ENCODE assay signal across 29 mouse cellular contexts in the genomic region with DNA sequence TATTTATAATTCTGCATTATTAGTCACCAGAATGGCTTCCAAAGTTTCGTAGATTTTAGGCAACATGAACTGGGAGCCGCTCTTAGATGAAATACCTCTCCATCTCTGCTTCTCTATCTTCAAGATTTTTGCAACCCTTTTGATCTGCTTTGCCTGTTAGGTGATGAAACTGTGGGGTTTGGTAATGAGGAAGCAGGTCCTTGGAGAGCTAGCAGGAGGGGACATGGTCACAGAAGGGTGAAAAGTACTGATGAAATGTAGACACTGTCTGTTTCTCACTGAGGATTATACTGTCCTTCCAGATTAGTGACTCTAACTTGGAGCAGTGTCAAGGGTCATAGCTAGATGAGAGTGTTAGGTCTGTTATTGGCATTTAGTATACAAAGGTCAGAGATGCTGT. TPM values are rescaled to one million over a fixed set of nuclear protein-coding genes. Genes with fewer than 3 reads are reported as not detected.
DNase-seq lines count a peak whose midpoint lies in the region; ATAC-seq and TF ChIP-seq lines count a peak whose summit lies in the region.
"Had no signal": no experiment of that assay in that cellular context is flagged by ENCODE, and none has a peak within 500 bp of the region (broad histone marks: within the 10 kb centered on the region; RNA-seq: fewer than 3 reads in every experiment).

No protein-coding gene starts in this region.

- peaks cover 2 to 5% of the 10 kb centered on the region in 2 experiments; a peak in 3 of 4 replicates for H3K4me1 ChIP-seq in MEL (ENCODE audit: control insufficient read depth in 1 of 2, insufficient read depth in 2 of 2, low read length in 2 of 2)
- H3K4me1 ChIP-seq: embryonic facial prominence, embryonic 13.5 days; forebrain, embryonic 10.5 days; forebrain, embryonic 15.5 days; heart, embryonic 13.5 days; limb, embryonic 13.5 days; midbrain, embryonic 10.5 days; neural tube, embryonic 15.5 days had no signal

- H3K9me3 ChIP-seq in MEL (replicated peaks; ENCODE audit: insufficient read depth, low read length), result no peaks in the 10 kb centered on the region
- H3K9me3 ChIP-seq: embryonic facial prominence, embryonic 13.5 days; forebrain, embryonic 15.5 days; heart, embryonic 13.5 days; limb, embryonic 13.5 days; midbrain, embryonic 10.5 days; neural tube, embryonic 15.5 days had no signal

- TF ChIP-seq EP300 in MEL (IDR thresholded peaks at IDR 0.05; ENCODE audit: low read depth in 1 of 2, low read length in 2 of 2), result no peak

- H3K36me3 ChIP-seq in MEL (ENCODE audit: control insufficient read depth in 1 of 2, insufficient read depth in 2 of 2, low read length in 2 of 2), result peaks cover 0 to 10% of the 10 kb centered on the region in 2 experiments; a peak in 2 of 4 replicates
- H3K36me3 ChIP-seq in macrophage (ENCODE audit: inconsistent target), result no peaks in the 10 kb centered on the region
- H3K36me3 ChIP-seq: embryonic facial prominence, embryonic 13.5 days; forebrain, embryonic 10.5 days; forebrain, embryonic 15.5 days; heart, embryonic 13.5 days; limb, embryonic 13.5 days; midbrain, embryonic 10.5 days; neural tube, embryonic 15.5 days had no signal

- intact Hi-C loops in left cerebral cortex, adult 2 months (cut with DNase I), result no loop called here
- intact Hi-C loops in left cerebral cortex, postnatal 36 days (cut with DNase I), result no loop called here

- no peak for TF ChIP-seq POLR2A in MEL (IDR thresholded peaks at IDR 0.05; ENCODE audit: control insufficient read depth in 1 of 2, insufficient read depth in 1 of 2, low read depth in 1 of 2, low read length in 2 of 2, poor library complexity in 1 of 2)

- DNase-seq in heart, adult 11 months, result peak; percentile 39
- no peak for DNase-seq in heart, adult 8-10 months (ENCODE audit: low spot score)
- DNase-seq in MEL (ENCODE audit: low read depth, low spot score), result peak; percentile 22
- DNase-seq in left cerebral cortex, adult 2 months (ENCODE audit: extremely low spot score in 1 of 2, low spot score in 2 of 2), result no peak
- DNase-seq in left cerebral cortex, adult 18-20 months (ENCODE audit: low spot score in 2 of 2), result no peak
- no peak for DNase-seq in left cerebral cortex, postnatal 36 days (ENCODE audit: low spot score in 2 of 2)
- DNase-seq: adrenal gland, adult 2 months; cerebellum, adult 9-10 months; gastrocnemius, postnatal 25 days; heart, adult 2 months; heart, postnatal 14 days; kidney, adult 8-10 months; kidney, postnatal 4 days; lung, postnatal 4 days; spleen, adult 18-20 months had no signal

- peak; percentile 49; the same call in 1 of the 2 replicates for ATAC-seq in neutrophil, adult 5-6 weeks (ENCODE audit: extremely low read depth, insufficient number of reproducible peaks, low FRiP score, poor library complexity, severe bottlenecking)
- ATAC-seq: activated CD4-positive, CD25-positive, alpha-beta regulatory T cell, adult 4 months; CD4-positive, CD25-positive, alpha-beta regulatory T cell, adult 4 months; forebrain, embryonic 15.5 days; hindbrain, postnatal 0 days; intestine, embryonic 16.5 days had no signal

- WGBS in macrophage (ENCODE audit: missing documents), result 38% methylated on average over 2 of the region's 2 CpGs

- no peak overlapping the region for H3K9ac ChIP-seq in MEL (ENCODE audit: control insufficient read depth, low read depth, low read length, poor library complexity, severe bottlenecking)
- H3K9ac ChIP-seq: embryonic facial prominence, embryonic 13.5 days; forebrain, embryonic 15.5 days; heart, embryonic 13.5 days; limb, embryonic 13.5 days; neural tube, embryonic 15.5 days had no signal

- no peaks in the 10 kb centered on the region for H3K79me2 ChIP-seq in MEL (ENCODE audit: control insufficient read depth, insufficient read depth, low read length, poor library complexity)
- H3K79me2 ChIP-seq in macrophage (ENCODE audit: inconsistent target), result no peaks in the 10 kb centered on the region

- no peaks in the 10 kb centered on the region for H3K27me3 ChIP-seq in MEL (ENCODE audit: control insufficient read depth in 1 of 2, insufficient read depth in 2 of 2, low read length in 2 of 2)
- H3K27me3 ChIP-seq: embryonic facial prominence, embryonic 13.5 days; forebrain, embryonic 15.5 days; heart, embryonic 13.5 days; limb, embryonic 13.5 days; neural tube, embryonic 15.5 days had no signal

- no peak for TF ChIP-seq CTCF in MEL (IDR thresholded peaks at IDR 0.05 in 2 of 3, conservative IDR thresholded peaks at IDR 0.05 in 1 of 3; ENCODE audit: control insufficient read depth in 1 of 3, insufficient read depth in 1 of 3, low read depth in 2 of 3, low read length in 3 of 3, poor library complexity in 1 of 3, severe bottlenecking in 1 of 3)
- TF ChIP-seq CTCF in left cerebral cortex, adult 2 months (IDR thresholded peaks at IDR 0.05), result no peak

- TF ChIP-seq RAD21 in MEL (IDR thresholded peaks at IDR 0.05; ENCODE audit: low read depth, low read length), result no peak

- H3K27ac ChIP-seq in MEL (ENCODE audit: control insufficient read depth, low read depth, low read length), result no peak overlapping the region
- peak overlapping the region; percentile 45 for H3K27ac ChIP-seq in macrophage
- H3K27ac ChIP-seq in left cerebral cortex, adult 2 months, result no peak overlapping the region
- H3K27ac ChIP-seq: embryonic facial prominence, embryonic 13.5 days; forebrain, embryonic 10.5 days; forebrain, embryonic 15.5 days; heart, adult 2 months; heart, embryonic 13.5 days; hindbrain, postnatal 0 days; kidney, postnatal 0 days; limb, embryonic 13.5 days; midbrain, embryonic 10.5 days; neural tube, embryonic 15.5 days had no signal

- H3K4me3 ChIP-seq in MEL (ENCODE audit: control insufficient read depth in 1 of 2, insufficient read depth in 1 of 2, low read depth in 2 of 2, low read length in 2 of 2), result no peak overlapping the region
- no peak overlapping the region for H3K4me3 ChIP-seq in macrophage (ENCODE audit: inconsistent target)
- H3K4me3 ChIP-seq in left cerebral cortex, adult 2 months, result no peak overlapping the region
- H3K4me3 ChIP-seq: embryonic facial prominence, embryonic 13.5 days; forebrain, embryonic 10.5 days; forebrain, embryonic 15.5 days; heart, adult 2 months; heart, embryonic 13.5 days; limb, embryonic 13.5 days; midbrain, embryonic 10.5 days; neural tube, embryonic 15.5 days had no signal

TF ChIP-seq in MEL, 35 proteins besides CTCF, POLR2A, EP300 and RAD21:
- no peak for TF ChIP-seq CHD1 (IDR thresholded peaks at IDR 0.05; ENCODE audit: low read depth, low read length)
- TF ChIP-seq ELF1 (IDR thresholded peaks at IDR 0.05; ENCODE audit: low read depth, low read length), result no peak
- TF ChIP-seq ZKSCAN1 (IDR thresholded peaks at IDR 0.05; ENCODE audit: low read depth, low read length), result no peak
- no peak for TF ChIP-seq CHD2 (IDR thresholded peaks at IDR 0.05; ENCODE audit: low read length)
- no peak for TF ChIP-seq TAL1 (IDR thresholded peaks at IDR 0.05; ENCODE audit: low read length)
- no peak for TF ChIP-seq BHLHE40 (IDR thresholded peaks at IDR 0.05; ENCODE audit: borderline replicate concordance, low read depth, low read length)
- no peak for TF ChIP-seq MYB (IDR thresholded peaks at IDR 0.05; ENCODE audit: low read depth, low read length)
- no peak for TF ChIP-seq MXI1 (IDR thresholded peaks at IDR 0.05; ENCODE audit: low read depth, low read length)
- TF ChIP-seq ZC3H11A (IDR thresholded peaks at IDR 0.05; ENCODE audit: low read depth, low read length), result no peak
- no peak for TF ChIP-seq GATA1 (IDR thresholded peaks at IDR 0.05; ENCODE audit: low read depth, low read length)
- TF ChIP-seq KAT2A (conservative IDR thresholded peaks at IDR 0.05; ENCODE audit: low read depth, low read length), result no peak
- TF ChIP-seq MAX (IDR thresholded peaks at IDR 0.05; ENCODE audit: low read length), result no peak
- no peak for TF ChIP-seq HCFC1 (IDR thresholded peaks at IDR 0.05; ENCODE audit: low read depth, low read length)
- TF ChIP-seq GABPA (IDR thresholded peaks at IDR 0.05; ENCODE audit: low read depth, low read length), result no peak

RNA-seq across cellular contexts. Expression of gene Rel, which starts 50.9 kb away (rescaled TPM):
- total RNA-seq in heart, adult 8-10 months (2022), result 1 to 10 TPM; 6.3 to 8.5 (median 7.3) TPM
- total RNA-seq in MEL (2012; rRNA removed), result 0.42 and 1.2 TPM in 2 replicates
- polyA plus RNA-seq in MEL (2012; ENCODE audit: insufficient read depth in 1 of 2, insufficient read length in 2 of 2, low read depth in 1 of 2, low replicate concordance in 2 of 2, missing spikeins in 1 of 2) (1 to 10 TPM in 1 of 2 experiments, not detected in 1; 2.5 TPM), macrophage (2018) (9.2 to 15.4 TPM (median 13.0 TPM) in 3 replicates)
- total RNA-seq in macrophage (2018; cell fraction: chromatin; rRNA removed), result 100 to 1,000 TPM in 15 of 26 experiments, 10 to 100 TPM in 11; 39.4 to 433 (median 153) TPM
- total RNA-seq in macrophage (2018; cell fraction: cytosol; rRNA removed), result 100 to 1,000 TPM in 8 of 26 experiments, 10 to 100 TPM in 18; 19.2 to 223 (median 33.9) TPM
- total RNA-seq in macrophage (2018; cell fraction: nucleus; rRNA removed), result 100 to 1,000 TPM in 19 of 26 experiments, 10 to 100 TPM in 7; 44.8 to 434 (median 219) TPM
- total RNA-seq in neutrophil, adult 5-6 weeks (2017), result 53.0 and 56.8 TPM in 2 replicates
- 1 to 10 TPM; 3.6 to 4.1 TPM for total RNA-seq in left cerebral cortex, adult 2 months (2021)
- total RNA-seq in left cerebral cortex, adult 18-20 months (2021), result 1 to 10 TPM; 3.4 to 3.5 TPM
- 1 to 10 TPM; 3.0 to 3.4 TPM for total RNA-seq in left cerebral cortex, postnatal 36 days (2021)

Comparison
In these comparisons a context has a peak if more than half of its experiments do, and no peak if none do; other contexts are left out.
1. DNase-seq: peak in heart, adult 11 months (single experiment) and MEL (single experiment); none in heart, adult 8-10 months (single experiment), left cerebral cortex, adult 2 months (0 of 2), left cerebral cortex, adult 18-20 months (0 of 2) and left cerebral cortex, postnatal 36 days (0 of 2).